Mouse (Mus musculus): ENCODE results near the gene Xxylt1.

Xxylt1 gene

GRCm38 (mm10) chr16:31023803-31024202 is 57.4 kb downstream of the Xxylt1 start:
- DNase-seq = no peak

GRCm38 (mm10) chr16:31022287-31022686 is 58.9 kb downstream of the Xxylt1 start:
- DNase-seq = no peak

- no peak for DNase-seq
Observed at GRCm38 (mm10) chr16:31019514-31019913, 61.7 kb downstream of the Xxylt1 start.

- DNase-seq = no peak
Observed at GRCm38 (mm10) chr16:31017687-31018413, 63.4 kb downstream of the Xxylt1 start.

GRCm38 (mm10) chr16:31016669-31017068 is 64.6 kb downstream of the Xxylt1 start:
- DNase-seq = no peak

GRCm38 (mm10) chr16:31016169-31016568 is 65.1 kb downstream of the Xxylt1 start:
- peak; percentile 42 to 52 for DNase-seq

- DNase-seq = no peak
Observed at GRCm38 (mm10) chr16:31015271-31015670, 66.0 kb downstream of the Xxylt1 start.

- no peak for DNase-seq
Observed at GRCm38 (mm10) chr16:31012236-31012635, 69.0 kb downstream of the Xxylt1 start.

- no peak for DNase-seq
Observed at GRCm38 (mm10) chr16:31010443-31010842, 70.8 kb downstream of the Xxylt1 start.

- DNase-seq = no peak
Observed at GRCm38 (mm10) chr16:31008326-31008725, 72.9 kb downstream of the Xxylt1 start.

- no peak for DNase-seq
Observed at GRCm38 (mm10) chr16:31007582-31007981, 73.7 kb downstream of the Xxylt1 start.

- DNase-seq = no peak
Observed at GRCm38 (mm10) chr16:31005693-31006092, 75.5 kb downstream of the Xxylt1 start.

GRCm38 (mm10) chr16:31004321-31004682 is 76.9 kb downstream of the Xxylt1 start:
- no peak for DNase-seq

GRCm38 (mm10) chr16:31003592-31004320 is 77.5 kb downstream of the Xxylt1 start:
- peak; percentile 25 to 49 for DNase-seq

- no peak for DNase-seq
Observed at GRCm38 (mm10) chr16:31002926-31003325, 78.3 kb downstream of the Xxylt1 start.

GRCm38 (mm10) chr16:31002117-31002516 is 79.1 kb downstream of the Xxylt1 start:
- DNase-seq = no peak

- no peak for DNase-seq
Observed at GRCm38 (mm10) chr16:30998711-30999110, 82.5 kb downstream of the Xxylt1 start.

GRCm38 (mm10) chr16:30998048-30998447 is 83.2 kb downstream of the Xxylt1 start:
- no peak for DNase-seq

- DNase-seq = no peak
Observed at GRCm38 (mm10) chr16:30995446-30995845, 85.8 kb downstream of the Xxylt1 start.

GRCm38 (mm10) chr16:30994881-30995280 is 86.4 kb downstream of the Xxylt1 start:
- DNase-seq = no peak

GRCm38 (mm10) chr16:30994296-30994695 is 86.9 kb downstream of the Xxylt1 start:
- no peak for DNase-seq

GRCm38 (mm10) chr16:30992568-30992967 is 88.7 kb downstream of the Xxylt1 start:
- DNase-seq = no peak

GRCm38 (mm10) chr16:30990661-30991060 is 90.6 kb downstream of the Xxylt1 start:
- DNase-seq = no peak

GRCm38 (mm10) chr16:30988225-30988624 is 93.0 kb downstream of the Xxylt1 start:
- DNase-seq = no peak

Measured in thymus, postnatal 36 days (tissue).